Comparison of ENCODE assay signal across 19 mouse cellular contexts in the genomic region with DNA sequence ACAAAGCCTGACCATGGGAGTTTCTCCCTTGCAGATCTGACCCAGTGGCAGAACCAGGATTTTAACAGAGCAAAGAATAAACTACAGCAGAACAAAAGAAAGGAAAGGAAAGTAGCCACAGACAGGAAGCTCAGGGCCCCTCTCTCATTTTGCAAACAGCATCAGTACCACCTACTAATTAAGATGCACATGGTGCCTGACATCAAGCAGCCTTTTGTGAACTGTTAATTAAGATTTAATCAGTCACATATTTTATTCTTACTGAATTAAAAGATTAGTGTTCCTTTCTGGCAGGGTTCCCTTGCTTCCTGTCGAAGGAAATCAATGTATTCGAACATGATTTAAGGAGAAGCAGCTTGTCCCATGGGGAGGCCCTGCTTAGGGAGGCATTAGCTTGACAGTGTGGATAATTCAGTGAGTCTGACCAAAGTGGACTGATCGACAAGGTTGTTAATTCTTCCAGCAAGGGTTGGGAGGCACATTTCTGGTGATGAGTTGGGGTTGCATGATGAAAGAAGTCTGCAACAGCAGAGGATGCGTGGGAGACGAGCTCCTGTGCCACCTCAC.
A peak's percentile ranks its signal among the peaks of the same experiment; 100 is the strongest.
DNase-seq lines count a peak whose midpoint lies in the region; ATAC-seq and TF ChIP-seq lines count a peak whose summit lies in the region.
"Had no signal": no experiment of that assay in that cellular context is flagged by ENCODE, and none has a peak within 500 bp of the region (broad histone marks: within the 10 kb centered on the region; RNA-seq: fewer than 3 reads in every experiment).

No protein-coding gene starts in this region.

- TF ChIP-seq CTCF in hindbrain, postnatal 0 days (IDR thresholded peaks at IDR 0.05; ENCODE audit: low read depth) = no peak

- H3K27ac ChIP-seq in hindbrain, postnatal 0 days = no peak overlapping the region
- H3K27ac ChIP-seq in hindbrain, embryonic 14.5 days = no peak overlapping the region
- H3K27ac ChIP-seq: embryonic facial prominence, embryonic 12.5 days; heart, embryonic 10.5 days; heart, embryonic 15.5 days; hindbrain, embryonic 13.5 days had no signal

- H3K4me2 ChIP-seq in hindbrain, postnatal 0 days (ENCODE audit: low read depth, low read length) = no peak overlapping the region
- no peak overlapping the region for H3K4me2 ChIP-seq in hindbrain, embryonic 14.5 days (replicated peaks)
- H3K4me2 ChIP-seq: embryonic facial prominence, embryonic 12.5 days; heart, embryonic 15.5 days; hindbrain, embryonic 13.5 days had no signal

- ATAC-seq in hindbrain, postnatal 0 days = no peak
- ATAC-seq in hindbrain, embryonic 14.5 days (ENCODE audit: low FRiP score) = no peak
- ATAC-seq: forebrain, embryonic 16.5 days; intestine, postnatal 0 days had no signal

- no peaks in the 10 kb centered on the region for H3K36me3 ChIP-seq in hindbrain, postnatal 0 days (ENCODE audit: insufficient read depth, low read length)
- no peaks in the 10 kb centered on the region for H3K36me3 ChIP-seq in hindbrain, embryonic 14.5 days (replicated peaks; ENCODE audit: control insufficient read depth, insufficient read depth)
- H3K36me3 ChIP-seq: embryonic facial prominence, embryonic 12.5 days; heart, embryonic 10.5 days; heart, embryonic 15.5 days; hindbrain, embryonic 13.5 days had no signal

- DNase-seq in hindbrain, postnatal 0 days (ENCODE audit: low spot score) = peak; percentile 9
- no peak for DNase-seq in hindbrain, embryonic 14.5 days (ENCODE audit: low spot score)
- peak; percentile 70 for DNase-seq in MN1 (ENCODE audit: low spot score)
- DNase-seq in brain, adult 2 months (ENCODE audit: low read depth, low spot score) = peak; percentile 47
- peak; percentile 59 for DNase-seq in retina, postnatal 1 day
- no peak for DNase-seq in spleen, postnatal 14 days (ENCODE audit: low spot score in 2 of 2)
- DNase-seq in gastrocnemius, adult 8-10 months (ENCODE audit: low spot score in 2 of 2) = no peak
- DNase-seq: adrenal gland, postnatal 14 days; cerebellum, adult 8-10 months; cerebellum, postnatal 14 days; gastrocnemius, postnatal 25 days; heart, adult 18-20 months; heart, postnatal 14 days had no signal

- no peaks in the 10 kb centered on the region for H3K27me3 ChIP-seq in hindbrain, postnatal 0 days (ENCODE audit: insufficient read depth, low read length)
- no peaks in the 10 kb centered on the region; the same call in 1 of the 2 replicates for H3K27me3 ChIP-seq in hindbrain, embryonic 14.5 days (ENCODE audit: control insufficient read depth, insufficient read depth, low read length)
- H3K27me3 ChIP-seq: embryonic facial prominence, embryonic 12.5 days; hindbrain, embryonic 13.5 days had no signal

- 41% methylated on average over 5 of the region's 5 CpGs for WGBS in hindbrain, postnatal 0 days
- WGBS in hindbrain, embryonic 14.5 days = 50% methylated on average over 5 of the region's 5 CpGs

- no peak overlapping the region for H3K9ac ChIP-seq in hindbrain, postnatal 0 days (replicated peaks; ENCODE audit: low read length)
- no peak overlapping the region for H3K9ac ChIP-seq in hindbrain, embryonic 14.5 days
- H3K9ac ChIP-seq: embryonic facial prominence, embryonic 12.5 days; heart, embryonic 15.5 days; hindbrain, embryonic 13.5 days had no signal

- H3K4me3 ChIP-seq in hindbrain, postnatal 0 days (ENCODE audit: low read length) = no peak overlapping the region
- no peak overlapping the region for H3K4me3 ChIP-seq in hindbrain, embryonic 14.5 days (replicated peaks; ENCODE audit: low read length)
- H3K4me3 ChIP-seq: embryonic facial prominence, embryonic 12.5 days; heart, embryonic 10.5 days; heart, embryonic 15.5 days; hindbrain, embryonic 13.5 days had no signal

- H3K9me3 ChIP-seq in hindbrain, postnatal 0 days (ENCODE audit: low read length) = no peaks in the 10 kb centered on the region
- no peaks in the 10 kb centered on the region for H3K9me3 ChIP-seq in hindbrain, embryonic 14.5 days (ENCODE audit: control insufficient read depth, low read length)
- H3K9me3 ChIP-seq: embryonic facial prominence, embryonic 12.5 days; heart, embryonic 10.5 days; heart, embryonic 15.5 days; hindbrain, embryonic 13.5 days had no signal

- no peaks in the 10 kb centered on the region for H3K4me1 ChIP-seq in hindbrain, postnatal 0 days (ENCODE audit: insufficient read depth, low read length)
- no peaks in the 10 kb centered on the region for H3K4me1 ChIP-seq in hindbrain, embryonic 14.5 days (replicated peaks; ENCODE audit: control insufficient read depth, insufficient read depth, low read length)
- H3K4me1 ChIP-seq: embryonic facial prominence, embryonic 12.5 days; heart, embryonic 10.5 days; heart, embryonic 15.5 days had no signal

Comparison
In these comparisons a context has a peak if more than half of its experiments do, and no peak if none do; other contexts are left out.
1. DNase-seq: peak in hindbrain, postnatal 0 days (single experiment), MN1 (single experiment), brain, adult 2 months (single experiment) and retina, postnatal 1 day (single experiment); none in hindbrain, embryonic 14.5 days (single experiment), spleen, postnatal 14 days (0 of 2) and gastrocnemius, adult 8-10 months (0 of 2).